Mouse (Mus musculus) kidney, postnatal 10 days (tissue): ENCODE data around the gene Tnk1.

Experiments used
- DNase-seq: peaks from one replicate; pipeline ENCODE4 v3.0.0; 2021; ENCODE audit warnings: mixed read lengths

Tnk1 gene

DNA sequence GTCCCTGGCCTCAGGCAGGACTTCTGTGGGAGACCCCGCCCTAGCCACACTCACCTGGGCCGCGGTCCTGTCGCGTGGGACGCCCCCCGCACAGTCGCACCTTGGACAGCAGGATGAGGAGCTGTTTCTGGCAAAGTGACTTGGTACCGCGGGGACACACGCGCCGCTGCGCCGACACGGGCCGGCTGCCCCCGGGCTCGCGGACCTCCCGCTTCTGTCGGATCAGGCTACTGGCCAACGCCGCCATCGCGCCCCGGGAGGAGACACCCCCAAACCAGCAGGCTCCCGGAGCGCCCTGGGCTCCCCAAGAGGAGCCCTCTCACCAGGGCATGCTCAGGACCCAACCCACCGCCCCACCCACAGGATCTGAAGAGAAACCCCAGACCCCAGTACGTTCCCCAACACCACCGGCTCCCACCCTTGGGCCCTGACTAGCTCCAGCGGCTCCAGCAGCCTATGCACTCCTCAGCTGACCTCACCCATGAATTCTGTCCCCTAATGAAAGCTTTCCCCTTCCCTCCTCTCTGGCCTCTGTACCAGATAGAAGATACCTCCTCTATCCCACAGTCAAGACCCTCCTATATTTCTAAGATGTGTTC is 57.1 kb downstream of the Tnk1 start, which contains the start of gene Fgf11:
Gene Fgf11, minus strand, starts transcription at position 479 of the 599 bp plus-strand sequence.
- peak; percentile 49 for DNase-seq
